Mouse (Mus musculus) bone marrow macrophage, adult 2 months (primary cell): Measurements from ENCODE around the gene Gm11937.
A peak's percentile ranks its signal among the peaks of the same experiment; 100 is the strongest.

Experiments
- CTCF ChIP-seq: IDR thresholded peaks from 2 replicates; pipeline ENCODE4 v1.5.1; 2012; ENCODE audit warnings: low read depth, mild to moderate bottlenecking, low read length, moderate library complexity
- POLR2A ChIP-seq: IDR thresholded peaks from 2 replicates; pipeline ENCODE4 v1.6.1; 2012; ENCODE audit warnings: mild to moderate bottlenecking, low read depth, low read length, borderline replicate concordance

GRCm38 (mm10) chr11:99574106-99574505 lies 35.9 kb downstream of the Gm11937 start:
- no peak for TF ChIP-seq POLR2A
- peak; percentile 76 for TF ChIP-seq CTCF
